Mouse (Mus musculus) embryo, embryonic 10.5 days (tissue): Measurements from ENCODE around the gene Esm1.
A peak's percentile ranks its signal among the peaks of the same experiment; 100 is the strongest.

Experiments
- DNase-seq: peaks from one replicate; pipeline ENCODE4 v3.0.0-alpha.2; 2015; ENCODE audit warnings: low spot score

The Esm1 gene

GRCm38 (mm10) chr13:113209624-113210023 lies at the start of gene Esm1:
Esm1 (plus strand) TSS chr13:113209659.
- DNase-seq, result no peak

GRCm38 (mm10) chr13:113164252-113165005 lies 45.0 kb upstream of the Esm1 start:
- DNase-seq, result no peak

- DNase-seq, result no peak
Observed at GRCm38 (mm10) chr13:113168018-113168534, 41.4 kb upstream of the Esm1 start.

GRCm38 (mm10) chr13:113170256-113170655 lies 39.2 kb upstream of the Esm1 start:
- no peak for DNase-seq

- no peak for DNase-seq
Observed at GRCm38 (mm10) chr13:113174162-113174561, 35.3 kb upstream of the Esm1 start.

- no peak for DNase-seq
Observed at GRCm38 (mm10) chr13:113183310-113183709, 26.1 kb upstream of the Esm1 start.

GRCm38 (mm10) chr13:113183720-113184119 lies 25.7 kb upstream of the Esm1 start:
- DNase-seq, result no peak

GRCm38 (mm10) chr13:113196808-113197674 lies 12.4 kb upstream of the Esm1 start:
- DNase-seq, result no peak

- no peak for DNase-seq
Observed at GRCm38 (mm10) chr13:113197872-113198502, 11.5 kb upstream of the Esm1 start.

GRCm38 (mm10) chr13:113199331-113199730 lies 10.1 kb upstream of the Esm1 start:
- no peak for DNase-seq

- DNase-seq, result no peak
Observed at GRCm38 (mm10) chr13:113200726-113201125, 8.7 kb upstream of the Esm1 start.

- no peak for DNase-seq
Observed at GRCm38 (mm10) chr13:113201631-113202030, 7.8 kb upstream of the Esm1 start.

GRCm38 (mm10) chr13:113202184-113202583 lies 7.3 kb upstream of the Esm1 start:
- DNase-seq, result no peak

GRCm38 (mm10) chr13:113203146-113203545 lies 6.3 kb upstream of the Esm1 start:
- no peak for DNase-seq

- no peak for DNase-seq
Observed at GRCm38 (mm10) chr13:113205346-113205745, 4.1 kb upstream of the Esm1 start.

- DNase-seq, result no peak
Observed at GRCm38 (mm10) chr13:113211345-113211744, 1.9 kb downstream of the Esm1 start.

GRCm38 (mm10) chr13:113212401-113212800 lies 2.9 kb downstream of the Esm1 start:
- no peak for DNase-seq

- no peak for DNase-seq
Observed at GRCm38 (mm10) chr13:113213865-113214264, 4.4 kb downstream of the Esm1 start.

- DNase-seq, result no peak
Observed at GRCm38 (mm10) chr13:113221851-113222250, 12.4 kb downstream of the Esm1 start.

GRCm38 (mm10) chr13:113224105-113224504 lies 14.6 kb downstream of the Esm1 start:
- no peak for DNase-seq

GRCm38 (mm10) chr13:113225811-113226210 lies 16.4 kb downstream of the Esm1 start, which contains the start of gene Gzmk:
Gzmk (minus strand) TSS chr13:113225908.
- DNase-seq, result peak; percentile 72

- no peak for DNase-seq
Observed at GRCm38 (mm10) chr13:113227076-113227475, 17.6 kb downstream of the Esm1 start.
